Mouse (Mus musculus) hindbrain, embryonic 12.5 days (tissue): ENCODE results near the gene Exosc1. TPM values are rescaled to one million over a fixed set of nuclear protein-coding genes. Genes with fewer than 3 reads are reported as not detected.
A peak's percentile ranks its signal among the peaks of the same experiment; 100 is the strongest.

Experiments used
- ATAC-seq: fragments of 200-750 bp; cut with Nextera tagmentation; 2 replicates; pipeline ENCODE4 v1.8.0; 2017; ENCODE audit warnings: moderate TSS enrichment; ENCODE audit not compliant: low FRiP score
- H3K27ac ChIP-seq: fragments of 300-500 bp; sonication (generic); 2 replicates; pipeline ENCODE4 v1.5.1; 2016; ENCODE audit warnings: mild to moderate bottlenecking
- H3K27me3 ChIP-seq: fragments of 300-500 bp; sonication (generic); 2 replicates; pipeline ENCODE4 v1.6.1; 2016; ENCODE audit warnings: mild to moderate bottlenecking
- H3K36me3 ChIP-seq: fragments of 300-500 bp; sonication (generic); 2 replicates; pipeline ENCODE4 v1.6.1; 2016; ENCODE audit warnings: mild to moderate bottlenecking
- H3K4me1 ChIP-seq: fragments of 300-500 bp; sonication (generic); 2 replicates; pipeline ENCODE4 v1.6.1; 2016
- H3K4me2 ChIP-seq: fragments of 300-500 bp; sonication (generic); replicated peaks from 2 replicates; pipeline ENCODE4 v1.6.1; 2016; ENCODE audit warnings: mild to moderate bottlenecking
- H3K4me3 ChIP-seq: fragments of 300-500 bp; sonication (generic); 2 replicates; pipeline ENCODE4 v1.5.1; 2016; ENCODE audit warnings: mild to moderate bottlenecking
- H3K9ac ChIP-seq: fragments of 300-500 bp; sonication (generic); 2 replicates; pipeline ENCODE4 v1.6.1; 2016; ENCODE audit warnings: mild to moderate bottlenecking, moderate library complexity
- H3K9me3 ChIP-seq: fragments of 300-500 bp; sonication (generic); replicated peaks from 2 replicates; pipeline ENCODE4 v1.6.1; 2016; ENCODE audit warnings: mild to moderate bottlenecking
- WGBS: fragments of 180-500 bp; shearing (Covaris S2); methylation state at CpG from one replicate; pipeline ENCODE4 v1.1.7; 2016; 5-methylcytosine and 5-hydroxymethylcytosine counted together
- polyA plus RNA-seq: library from polyadenylated mRNA; unstranded; fragments of >200 nt; fragmentation: Nextera tagmentation; extraction: Ambion mirVana; gene quantifications from 2 replicates; pipeline ENCODE4 v1.2.1, GENCODE M21; 2016

Exosc1 gene
- polyA plus RNA-seq, 1 experiment from 2014 or later, result 64.4 TPM

DNA sequence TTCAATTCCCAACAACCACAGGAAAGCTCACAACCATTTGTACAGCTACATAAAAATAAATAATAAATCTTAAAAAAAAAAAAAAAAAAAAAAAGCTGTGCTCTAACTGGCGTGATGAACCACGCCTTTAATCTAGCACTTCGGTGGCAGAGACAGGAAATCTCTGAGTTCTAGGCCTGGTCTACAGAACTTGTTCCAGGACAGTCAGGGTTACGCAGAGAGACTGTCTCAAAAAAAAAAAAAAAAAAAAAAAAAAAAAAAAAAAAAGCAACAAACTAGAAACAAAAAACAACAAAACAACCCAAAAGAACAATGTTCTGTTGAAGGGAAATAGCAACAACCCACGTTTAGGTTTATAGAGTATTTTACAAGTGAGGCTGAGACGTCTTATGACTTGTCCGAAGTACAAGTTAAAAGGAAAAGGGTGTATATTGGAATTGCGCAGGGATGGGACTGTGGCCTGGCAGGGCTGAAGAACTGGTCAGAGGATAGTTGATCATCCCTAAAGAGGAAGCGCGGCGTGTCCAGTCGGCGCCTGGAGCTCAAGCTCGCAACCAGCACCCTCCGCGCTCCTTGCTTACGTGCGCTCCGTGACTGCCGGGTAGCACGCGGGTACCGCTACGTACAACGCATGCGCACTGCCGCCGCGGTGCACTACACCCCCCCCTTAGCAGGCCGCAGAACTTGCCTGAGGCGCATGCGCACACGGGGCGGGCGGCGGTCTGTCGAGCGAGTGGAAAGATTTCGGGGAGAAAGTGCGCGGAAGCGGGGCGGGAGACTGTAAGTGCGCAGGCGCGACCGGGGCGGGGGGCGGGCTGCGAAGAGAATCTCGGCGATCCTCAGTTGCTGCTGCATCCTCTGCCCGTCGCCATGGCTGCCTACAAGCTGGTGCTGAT, 21.8 kb downstream of the Exosc1 start, which contains the start of gene Pgam1:
TSS of gene Pgam1 (plus strand) at position 746 of the 896 bp plus-strand sequence.
- peak; percentile 95 for ATAC-seq
- no peaks in the 10 kb centered on the region for H3K9me3 ChIP-seq
- H3K36me3 ChIP-seq, result peaks cover 10% of the 10 kb centered on the region
- H3K4me1 ChIP-seq, result peaks cover 20% of the 10 kb centered on the region
- H3K4me3 ChIP-seq, result peak within 1 kb of the TSS; percentile 93
- H3K4me2 ChIP-seq, result peak within 1 kb of the TSS; percentile 65
- WGBS, result 5% methylated on average over 54 of the region's 54 CpGs
- peak within 1 kb of the TSS; percentile 93 for H3K9ac ChIP-seq
- H3K27me3 ChIP-seq, result 0 out of 2 replicates have a peak, but pooled peaks cover 4% of the 10 kb centered on the region
- H3K27ac ChIP-seq, result peak within 1 kb of the TSS; percentile 87

DNA sequence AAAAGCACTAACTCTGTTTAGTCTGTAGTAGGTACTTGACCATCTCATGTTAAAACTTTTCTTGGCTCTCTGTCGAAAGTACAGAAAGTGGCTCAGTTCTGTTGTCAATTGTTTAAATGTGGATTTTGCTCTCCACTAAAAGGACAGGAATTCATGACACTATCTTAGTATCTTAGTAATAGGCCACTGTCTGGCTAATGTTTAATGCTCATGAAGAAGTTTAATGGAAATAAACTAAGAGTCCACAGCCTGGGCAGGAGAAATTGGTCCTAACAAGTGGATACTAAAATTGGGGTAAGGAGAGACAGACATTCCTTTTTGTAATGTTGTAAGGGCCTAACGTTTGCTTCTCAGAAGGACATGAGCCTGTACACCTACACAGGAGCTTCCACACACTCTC, 22.8 kb downstream of the Exosc1 start:
- Histone ChIP-seq H3K4me2 (no peak overlapping the region), H3K36me3 (0 out of 2 replicates have a peak, but pooled peaks cover 2% of the 10 kb centered on the region), H3K9ac (no peak overlapping the region), H3K27ac (no peak overlapping the region), H3K9me3 (no peaks in the 10 kb centered on the region), H3K4me3 (no peak overlapping the region), H3K4me1 (peaks cover 20% of the 10 kb centered on the region), H3K27me3 (0 out of 2 replicates have a peak, but pooled peaks cover 4% of the 10 kb centered on the region)
- WGBS, result 82% methylated on average over 2 of the region's 2 CpGs
- ATAC-seq, result no peak

DNA sequence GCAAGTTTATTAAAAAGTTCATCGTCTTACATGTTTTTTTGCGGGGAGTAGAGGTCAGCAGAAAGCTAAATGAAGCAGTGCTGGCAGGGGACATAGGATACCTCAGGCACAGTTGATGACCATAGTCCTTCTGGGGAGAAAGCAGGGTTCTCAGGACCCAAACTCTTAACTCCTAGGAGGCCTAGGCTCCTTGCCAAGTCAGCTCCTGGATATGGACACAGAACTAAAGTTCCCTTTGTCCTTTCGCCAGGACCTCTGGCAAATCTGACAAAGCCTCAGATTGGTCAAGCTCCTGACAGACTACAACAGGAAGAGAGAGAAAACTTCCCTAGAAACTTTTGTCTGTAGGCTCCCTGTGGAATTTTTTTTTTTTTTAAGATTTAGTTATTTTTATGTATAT, 24.5 kb downstream of the Exosc1 start:
- H3K4me3 ChIP-seq, result no peak overlapping the region
- peaks cover 13% of the 10 kb centered on the region for H3K4me1 ChIP-seq
- no peak for ATAC-seq
- H3K4me2 ChIP-seq, result no peak overlapping the region
- WGBS, result 91% methylated on average over 3 of the region's 3 CpGs
- H3K27ac ChIP-seq, result no peak overlapping the region
- no peaks in the 10 kb centered on the region for H3K36me3 ChIP-seq
- no peaks in the 10 kb centered on the region for H3K9me3 ChIP-seq
- H3K27me3 ChIP-seq, result 0 out of 2 replicates have a peak, but pooled peaks cover 4% of the 10 kb centered on the region
- H3K9ac ChIP-seq, result no peak overlapping the region

DNA sequence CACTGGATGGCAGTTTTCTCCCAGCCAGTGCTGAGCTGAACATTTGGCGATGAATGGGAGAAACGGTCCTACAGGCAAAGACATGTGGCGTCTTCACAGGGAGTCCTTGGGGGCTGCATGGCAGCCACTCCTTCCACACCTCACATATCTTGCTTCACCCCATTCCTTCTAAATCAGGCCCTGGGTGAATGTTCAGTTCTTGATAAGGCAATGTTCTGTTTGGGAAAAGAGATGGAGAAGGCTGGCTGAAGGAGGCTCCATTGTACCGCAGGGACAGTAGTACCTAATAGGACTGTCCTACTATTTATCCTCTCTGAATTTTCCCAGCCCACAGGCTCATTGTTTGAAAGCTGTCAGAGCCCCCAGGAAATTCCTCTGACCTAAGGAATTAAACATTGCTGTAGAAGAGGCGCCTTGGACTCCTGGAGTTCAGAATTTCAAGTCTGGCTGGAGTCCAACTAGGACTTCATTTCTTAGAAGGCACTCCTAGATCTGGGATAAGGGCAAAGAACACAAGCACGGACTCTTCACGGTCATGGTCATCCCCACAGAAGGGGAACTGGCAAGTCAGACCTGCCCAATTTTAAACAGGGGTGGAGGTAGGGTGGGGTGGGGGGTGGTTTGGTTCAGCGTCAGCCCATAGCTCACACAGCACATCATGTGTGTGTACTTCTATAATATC, 26.0 kb downstream of the Exosc1 start:
- Histone ChIP-seq H3K4me3 (no peak overlapping the region), H3K4me2 (no peak overlapping the region), H3K9ac (no peak overlapping the region), H3K4me1 (no peaks in the 10 kb centered on the region), H3K27ac (no peak overlapping the region), H3K9me3 (no peaks in the 10 kb centered on the region), H3K27me3 (0 out of 2 replicates have a peak, but pooled peaks cover 4% of the 10 kb centered on the region), H3K36me3 (no peaks in the 10 kb centered on the region)
- WGBS, result 55% methylated on average over 8 of the region's 8 CpGs
- no peak for ATAC-seq

DNA sequence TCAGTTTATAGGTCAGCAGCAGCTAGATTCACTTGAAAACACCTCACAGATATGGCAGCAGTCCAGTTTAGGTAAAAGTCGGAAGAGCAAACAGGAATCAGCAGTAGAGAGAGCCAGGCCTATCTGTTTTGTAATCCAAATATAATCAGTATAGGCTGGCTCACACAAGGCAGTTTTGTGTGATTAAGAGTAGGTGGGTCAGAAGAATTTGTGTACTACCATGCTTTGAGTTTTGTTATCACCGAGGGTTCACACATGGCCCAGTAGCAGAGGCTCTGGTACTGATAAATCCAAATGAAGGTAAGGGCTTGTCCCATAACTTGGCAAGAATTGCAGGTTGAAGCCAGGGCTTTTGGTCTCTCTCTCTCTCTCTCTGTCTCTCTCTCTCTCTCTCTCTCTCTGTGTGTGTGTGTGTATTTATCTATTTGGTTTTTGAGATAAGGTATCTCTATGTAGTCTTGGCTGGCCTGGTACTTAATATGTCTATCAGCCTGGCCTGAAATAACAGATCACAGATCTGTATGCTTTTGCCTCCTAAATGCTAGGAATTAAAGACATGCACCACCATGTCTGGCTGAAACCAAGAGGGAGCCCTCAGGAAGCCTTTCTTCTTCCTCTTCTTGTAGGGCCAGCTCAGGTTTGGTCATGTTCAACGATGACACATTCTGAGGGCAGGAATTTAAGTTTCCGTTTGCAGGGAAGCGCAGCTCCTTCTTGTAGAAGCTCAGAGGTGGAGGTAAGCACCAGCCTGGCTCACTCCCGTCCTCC, 26.7 kb downstream of the Exosc1 start:
- no peak overlapping the region for H3K9ac ChIP-seq
- no peaks in the 10 kb centered on the region for H3K36me3 ChIP-seq
- no peaks in the 10 kb centered on the region for H3K9me3 ChIP-seq
- H3K4me2 ChIP-seq, result no peak overlapping the region
- H3K27ac ChIP-seq, result no peak overlapping the region
- no peaks in the 10 kb centered on the region for H3K4me1 ChIP-seq
- ATAC-seq, result no peak
- 0 out of 2 replicates have a peak, but pooled peaks cover 4% of the 10 kb centered on the region for H3K27me3 ChIP-seq
- H3K4me3 ChIP-seq, result no peak overlapping the region
- 61% methylated on average over 6 of the region's 6 CpGs for WGBS

DNA sequence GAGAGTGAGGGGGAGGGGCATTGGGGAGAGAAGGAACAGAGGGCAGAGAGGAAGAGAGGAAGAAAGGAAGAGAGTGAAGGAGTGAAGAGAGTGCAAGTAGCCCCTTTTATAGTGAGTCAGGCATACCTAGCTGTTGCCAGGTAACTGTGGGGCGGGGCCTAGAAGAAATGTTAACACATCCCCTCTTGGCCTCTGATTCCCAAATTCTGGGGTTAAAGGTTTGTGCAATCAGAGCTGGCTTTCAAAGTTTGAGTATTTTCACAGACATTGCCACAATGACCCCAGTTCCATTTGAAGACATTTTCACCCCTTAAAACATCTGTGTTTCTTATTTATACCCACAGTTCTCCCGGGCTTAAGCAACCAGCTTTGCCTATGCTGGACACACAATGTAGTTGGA, 28.0 kb downstream of the Exosc1 start:
- no peak for ATAC-seq
- Histone ChIP-seq H3K36me3 (no peaks in the 10 kb centered on the region), H3K9ac (no peak overlapping the region), H3K9me3 (no peaks in the 10 kb centered on the region), H3K4me2 (no peak overlapping the region), H3K4me3 (no peak overlapping the region), H3K27ac (no peak overlapping the region), H3K4me1 (no peaks in the 10 kb centered on the region), H3K27me3 (0 out of 2 replicates have a peak, but pooled peaks cover 4% of the 10 kb centered on the region)
- 85% methylated on average over 2 of the region's 2 CpGs for WGBS

DNA sequence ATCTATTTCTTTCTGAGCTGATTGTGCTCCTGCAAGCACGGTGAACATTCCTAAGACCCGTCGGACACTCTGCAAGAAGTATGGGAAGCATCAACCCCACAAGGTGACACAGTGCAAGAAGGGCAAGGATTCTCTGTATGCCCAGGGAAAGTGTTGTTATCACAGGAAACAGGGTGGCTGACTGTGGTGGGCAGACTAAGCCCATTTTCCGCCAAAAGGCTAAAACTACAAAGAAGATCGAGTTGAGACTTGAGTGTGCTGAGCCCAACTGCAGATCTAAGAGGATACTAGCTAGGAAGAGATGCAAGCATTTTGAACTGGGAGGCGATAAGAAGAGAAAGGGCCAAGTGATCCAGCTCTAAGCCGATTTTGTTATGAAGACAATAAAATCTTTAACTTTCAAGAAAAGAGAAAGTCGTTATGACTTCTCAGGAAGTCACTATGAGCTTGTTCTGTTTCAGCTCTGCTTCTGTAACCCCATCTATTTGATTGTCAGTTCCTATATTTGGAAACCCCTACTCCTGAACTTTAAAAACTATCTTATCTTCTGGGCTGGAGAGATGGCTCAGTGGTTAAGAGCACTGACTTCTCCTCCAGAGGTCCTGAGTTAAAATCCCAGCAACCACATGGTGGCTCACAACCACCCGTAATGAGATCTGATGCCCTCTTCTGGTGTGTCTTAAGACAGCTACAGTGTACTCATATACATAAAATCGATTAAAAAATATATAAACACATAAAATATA, 30.2 kb downstream of the Exosc1 start:
- 89% methylated on average over 10 of the region's 10 CpGs for WGBS
- ATAC-seq, result no peak

DNA sequence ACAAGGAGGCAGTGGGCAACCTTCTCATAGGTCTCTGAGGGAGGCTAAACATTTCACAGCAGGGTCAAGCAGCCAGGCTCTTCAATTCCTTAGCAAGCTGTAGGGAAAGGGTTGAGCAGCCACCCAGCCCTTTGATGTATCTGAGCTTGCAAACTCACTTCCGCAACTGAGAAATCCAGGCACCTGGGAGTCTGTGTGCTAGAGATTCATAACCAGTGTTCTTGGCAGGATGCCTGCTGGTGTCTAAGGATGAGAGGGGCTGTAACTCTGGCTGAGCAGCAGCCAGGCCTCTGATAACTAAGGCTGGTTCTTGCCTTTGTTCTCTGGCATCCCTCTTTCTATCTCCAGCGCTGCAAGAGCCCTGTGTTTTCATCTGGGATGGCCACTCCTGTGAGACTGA, 31.5 kb downstream of the Exosc1 start:
- Histone ChIP-seq H3K27me3 (no peaks in the 10 kb centered on the region), H3K4me1 (no peaks in the 10 kb centered on the region), H3K27ac (no peak overlapping the region), H3K9ac (no peak overlapping the region), H3K36me3 (no peaks in the 10 kb centered on the region), H3K4me3 (no peak overlapping the region), H3K9me3 (no peaks in the 10 kb centered on the region), H3K4me2 (no peak overlapping the region)
- 63% methylated on average over 2 of the region's 2 CpGs for WGBS
- no peak for ATAC-seq

More for the DNA sequence above, 30.2 kb downstream of the Exosc1 start:
- H3K27me3 ChIP-seq, result 0 out of 2 replicates have a peak, but pooled peaks cover 4% of the 10 kb centered on the region
- no peak overlapping the region for H3K4me2 ChIP-seq
- no peaks in the 10 kb centered on the region for H3K36me3 ChIP-seq
- H3K27ac ChIP-seq, result no peak overlapping the region
- no peak overlapping the region for H3K9ac ChIP-seq
- no peaks in the 10 kb centered on the region for H3K9me3 ChIP-seq
- no peaks in the 10 kb centered on the region for H3K4me1 ChIP-seq
- no peak overlapping the region for H3K4me3 ChIP-seq

DNA sequence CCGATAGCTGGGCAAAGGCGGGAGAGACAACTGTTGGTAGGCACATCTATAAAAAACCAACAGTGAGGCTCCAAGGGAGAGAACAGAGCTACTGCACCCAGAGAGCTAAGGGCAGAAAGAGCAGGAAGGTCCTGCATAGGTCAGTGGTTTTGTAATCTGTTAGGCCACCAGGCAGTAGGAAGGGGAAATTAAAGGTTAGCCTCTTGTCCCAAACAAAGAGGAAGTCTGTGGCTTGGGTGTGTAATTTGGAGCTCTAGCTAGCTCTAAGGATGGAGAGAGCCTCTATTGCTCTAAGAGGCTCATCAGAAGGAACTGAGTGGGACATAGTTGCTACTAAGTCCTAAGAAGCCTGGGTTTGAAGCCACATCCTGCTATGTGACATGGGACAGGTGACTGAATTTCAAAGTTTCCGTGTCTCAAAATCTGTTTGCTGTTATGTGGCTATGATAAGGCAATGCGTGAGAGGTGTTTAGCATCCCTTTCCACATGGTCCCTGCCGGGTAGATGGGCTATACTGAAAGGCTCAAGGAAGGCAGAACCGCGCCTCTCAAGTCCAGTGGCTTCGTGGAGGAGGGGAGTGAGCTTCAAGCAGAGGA, 32.6 kb downstream of the Exosc1 start:
- ATAC-seq, result no peak
- Histone ChIP-seq H3K9me3 (no peaks in the 10 kb centered on the region), H3K4me1 (peaks cover 4% of the 10 kb centered on the region), H3K9ac (no peak overlapping the region), H3K36me3 (no peaks in the 10 kb centered on the region), H3K27me3 (no peaks in the 10 kb centered on the region), H3K4me3 (no peak overlapping the region), H3K4me2 (no peak overlapping the region), H3K27ac (no peak overlapping the region)
- 81% methylated on average over 8 of the region's 8 CpGs for WGBS

DNA sequence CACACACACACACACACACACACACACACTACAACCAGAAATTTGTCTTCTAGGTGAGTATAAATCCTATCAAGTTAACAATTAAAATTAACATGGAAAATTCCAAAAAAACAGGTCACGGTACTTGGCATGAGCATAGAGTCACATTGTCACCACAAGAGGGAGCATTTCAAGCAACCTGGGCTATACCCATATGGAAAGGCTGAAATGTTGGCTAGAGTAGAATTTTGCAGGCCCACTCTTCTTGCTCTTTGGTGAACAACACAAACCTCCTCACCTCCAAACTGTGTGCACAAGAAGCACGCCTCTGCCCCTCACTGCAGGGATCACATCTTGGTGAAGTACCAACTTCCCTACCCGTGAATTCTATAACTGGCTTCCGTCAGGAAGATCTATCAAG, 34.4 kb downstream of the Exosc1 start:
- no peak overlapping the region for H3K9ac ChIP-seq
- no peaks in the 10 kb centered on the region for H3K9me3 ChIP-seq
- H3K4me2 ChIP-seq, result no peak overlapping the region
- H3K27ac ChIP-seq, result no peak overlapping the region
- ATAC-seq, result no peak
- no peaks in the 10 kb centered on the region for H3K27me3 ChIP-seq
- 51% methylated on average over 4 of the region's 4 CpGs for WGBS
- no peaks in the 10 kb centered on the region for H3K36me3 ChIP-seq
- H3K4me1 ChIP-seq, result peaks cover 13% of the 10 kb centered on the region
- no peak overlapping the region for H3K4me3 ChIP-seq

DNA sequence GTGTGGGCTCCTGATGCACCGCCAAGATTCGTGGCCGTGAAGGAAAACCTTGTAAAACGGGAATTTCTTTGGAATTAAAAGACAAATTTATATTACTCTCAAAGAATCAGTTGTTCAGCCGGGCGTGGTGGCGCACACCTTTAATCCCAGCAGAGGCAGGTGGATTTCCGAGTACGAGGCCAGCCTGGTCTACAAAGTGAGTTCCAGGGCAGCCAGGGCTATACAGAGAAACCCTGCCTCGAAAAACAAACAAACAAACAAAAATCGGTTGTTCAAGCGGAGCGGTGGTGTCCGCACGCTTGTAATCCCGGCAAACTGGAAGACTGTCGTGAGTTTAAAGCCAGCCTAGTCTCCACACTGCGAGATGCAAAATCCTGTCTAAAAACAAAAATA, 36.9 kb downstream of the Exosc1 start:
- peak overlapping the region; percentile 88 for H3K4me2 ChIP-seq
- WGBS, result 21% methylated on average over 18 of the region's 18 CpGs
- peaks cover 13% of the 10 kb centered on the region for H3K4me1 ChIP-seq
- no peak overlapping the region for H3K27ac ChIP-seq
- 0 out of 2 replicates have a peak, but pooled peaks cover under 1% of the 10 kb centered on the region for H3K36me3 ChIP-seq
- no peaks in the 10 kb centered on the region for H3K27me3 ChIP-seq
- ATAC-seq, result peak; percentile 46; the same call in 1 of the 2 replicates
- no peaks in the 10 kb centered on the region for H3K9me3 ChIP-seq
- H3K9ac ChIP-seq, result peak overlapping the region; percentile 62
- peak overlapping the region; percentile 54 for H3K4me3 ChIP-seq
